ENCODE assay signal across 19 mouse cellular contexts in the genomic region with DNA sequence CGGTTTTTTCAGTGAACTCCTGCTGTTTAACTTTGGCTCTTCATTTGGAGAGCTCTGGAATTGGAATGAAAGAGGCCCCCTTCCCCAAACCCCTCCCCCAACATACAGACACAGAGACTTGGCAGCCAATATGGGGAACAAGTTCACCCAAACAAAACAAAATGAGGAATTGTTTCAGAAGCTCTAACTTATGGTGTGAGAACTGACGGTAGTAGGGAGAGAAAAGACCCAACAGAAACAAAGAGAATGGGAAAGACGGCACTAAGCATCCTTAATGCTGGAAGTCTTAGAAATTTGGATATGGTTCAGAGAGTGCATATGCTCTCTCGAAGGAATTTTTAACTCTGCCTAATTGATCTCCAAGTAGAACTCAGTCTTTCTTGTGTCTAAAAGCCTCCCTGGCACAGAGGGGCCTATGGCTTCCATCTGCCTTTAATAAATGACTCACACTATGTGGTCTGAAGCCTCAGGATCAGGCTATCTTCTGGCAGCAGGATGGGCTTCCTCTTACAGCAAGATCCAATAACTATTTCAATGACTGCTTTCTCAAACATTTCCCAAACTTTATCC.
DNase-seq lines count a peak whose midpoint lies in the region; ATAC-seq and TF ChIP-seq lines count a peak whose summit lies in the region.
"Had no signal": no experiment of that assay in that cellular context is flagged by ENCODE, and none has a peak within 500 bp of the region (broad histone marks: within the 10 kb centered on the region; RNA-seq: fewer than 3 reads in every experiment).

No protein-coding gene starts in this region.

- DNase-seq in kidney, postnatal 0 days (ENCODE audit: low spot score): peak; percentile 29
- no peak for DNase-seq in kidney, postnatal 4 days
- peak; percentile 7 for DNase-seq in 3134 (ENCODE audit: extremely low read depth, insufficient read length, low spot score)
- DNase-seq in brain, embryonic 18.5 days (ENCODE audit: low read depth, low spot score): peak; percentile 37
- DNase-seq in neural tube, embryonic 10.5 days (ENCODE audit: extremely low spot score, low spot score): no peak
- DNase-seq in midbrain, embryonic 14.5 days: no peak
- DNase-seq: adrenal gland, postnatal 25 days; B cell, adult 2 months; gastrocnemius, postnatal 36 days; lung, adult 2 months; thymus, adult 2 months had no signal

- TF ChIP-seq CTCF in kidney, postnatal 0 days (IDR thresholded peaks at IDR 0.05; ENCODE audit: low read depth): no peak

- H3K9ac ChIP-seq in forebrain, embryonic 13.5 days: no peak overlapping the region
- no peak overlapping the region for H3K9ac ChIP-seq in forebrain, embryonic 12.5 days
- no peak overlapping the region for H3K9ac ChIP-seq in kidney, postnatal 0 days (ENCODE audit: low read depth, low read length)
- H3K9ac ChIP-seq in midbrain, embryonic 14.5 days (replicated peaks; ENCODE audit: low read length): no peak overlapping the region
- H3K9ac ChIP-seq: heart, embryonic 13.5 days; midbrain, embryonic 13.5 days had no signal

- no peaks in the 10 kb centered on the region for H3K36me3 ChIP-seq in forebrain, embryonic 13.5 days (ENCODE audit: poor library complexity, severe bottlenecking)
- no peaks in the 10 kb centered on the region for H3K36me3 ChIP-seq in forebrain, embryonic 12.5 days (replicated peaks)
- no peaks in the 10 kb centered on the region for H3K36me3 ChIP-seq in kidney, postnatal 0 days (ENCODE audit: insufficient read depth, low read length)
- H3K36me3 ChIP-seq in midbrain, embryonic 14.5 days (ENCODE audit: control insufficient read depth, insufficient read depth, low read length): no peaks in the 10 kb centered on the region
- H3K36me3 ChIP-seq: heart, embryonic 13.5 days; hindbrain, embryonic 10.5 days; midbrain, embryonic 13.5 days had no signal

- H3K4me2 ChIP-seq in forebrain, embryonic 13.5 days: no peak overlapping the region
- no peak overlapping the region for H3K4me2 ChIP-seq in forebrain, embryonic 12.5 days
- H3K4me2 ChIP-seq in kidney, postnatal 0 days (ENCODE audit: low read length): no peak overlapping the region
- H3K4me2 ChIP-seq in midbrain, embryonic 14.5 days (ENCODE audit: low read length): no peak overlapping the region
- H3K4me2 ChIP-seq: heart, embryonic 13.5 days; liver, embryonic 11.5 days; midbrain, embryonic 13.5 days had no signal

- H3K4me3 ChIP-seq in forebrain, embryonic 13.5 days: no peak overlapping the region
- H3K4me3 ChIP-seq in forebrain, embryonic 12.5 days (replicated peaks): no peak overlapping the region
- H3K4me3 ChIP-seq in kidney, postnatal 0 days (replicated peaks; ENCODE audit: low read depth, low read length): no peak overlapping the region
- H3K4me3 ChIP-seq in midbrain, embryonic 14.5 days (replicated peaks; ENCODE audit: low read depth, low read length): no peak overlapping the region
- H3K4me3 ChIP-seq: erythroblast, embryonic 14.5 days; heart, embryonic 13.5 days; hindbrain, embryonic 10.5 days; midbrain, embryonic 13.5 days had no signal

- no peaks in the 10 kb centered on the region for H3K9me3 ChIP-seq in forebrain, embryonic 13.5 days (replicated peaks)
- no peaks in the 10 kb centered on the region for H3K9me3 ChIP-seq in forebrain, embryonic 12.5 days
- no peaks in the 10 kb centered on the region for H3K9me3 ChIP-seq in kidney, postnatal 0 days (replicated peaks; ENCODE audit: low read length)
- H3K9me3 ChIP-seq in midbrain, embryonic 14.5 days (ENCODE audit: control insufficient read depth, low read length): no peaks in the 10 kb centered on the region
- H3K9me3 ChIP-seq: heart, embryonic 13.5 days; hindbrain, embryonic 10.5 days; midbrain, embryonic 13.5 days had no signal

- no peaks in the 10 kb centered on the region; the same call in 1 of the 2 replicates for H3K4me1 ChIP-seq in forebrain, embryonic 13.5 days
- no peaks in the 10 kb centered on the region for H3K4me1 ChIP-seq in forebrain, embryonic 12.5 days
- no peaks in the 10 kb centered on the region for H3K4me1 ChIP-seq in kidney, postnatal 0 days (replicated peaks; ENCODE audit: insufficient read depth, low read length)
- no peaks in the 10 kb centered on the region for H3K4me1 ChIP-seq in midbrain, embryonic 14.5 days (ENCODE audit: control insufficient read depth, insufficient read depth, low read length)
- H3K4me1 ChIP-seq: hindbrain, embryonic 10.5 days; midbrain, embryonic 13.5 days had no signal

- H3K27me3 ChIP-seq in forebrain, embryonic 13.5 days: no peaks in the 10 kb centered on the region
- H3K27me3 ChIP-seq in forebrain, embryonic 12.5 days: no peaks in the 10 kb centered on the region
- no peaks in the 10 kb centered on the region for H3K27me3 ChIP-seq in kidney, postnatal 0 days (ENCODE audit: insufficient read depth, low read length)
- H3K27me3 ChIP-seq in midbrain, embryonic 14.5 days (ENCODE audit: control insufficient read depth, insufficient read depth, low read length): no peaks in the 10 kb centered on the region
- H3K27me3 ChIP-seq: heart, embryonic 13.5 days; midbrain, embryonic 13.5 days had no signal

- 34% methylated on average over 4 of the region's 4 CpGs for WGBS in forebrain, embryonic 13.5 days
- 38% methylated on average over 4 of the region's 4 CpGs for WGBS in forebrain, embryonic 12.5 days
- WGBS in kidney, postnatal 0 days: 58% methylated on average over 4 of the region's 4 CpGs
- 64% methylated on average over 4 of the region's 4 CpGs for WGBS in midbrain, embryonic 14.5 days

- peak; percentile 59; the same call in 1 of the 2 replicates for ATAC-seq in forebrain, embryonic 13.5 days
- no peak for ATAC-seq in forebrain, embryonic 12.5 days (ENCODE audit: low FRiP score)
- ATAC-seq in kidney, postnatal 0 days (replicated peaks; ENCODE audit: low FRiP score, low read depth): no peak
- no peak for ATAC-seq in midbrain, embryonic 14.5 days (ENCODE audit: low FRiP score, low TSS enrichment)
- ATAC-seq: inflammation-experienced regulatory T-cells, adult 6 months; midbrain, embryonic 13.5 days had no signal

- no peak overlapping the region for H3K27ac ChIP-seq in forebrain, embryonic 13.5 days
- H3K27ac ChIP-seq in forebrain, embryonic 12.5 days: no peak overlapping the region
- H3K27ac ChIP-seq in kidney, postnatal 0 days: no peak overlapping the region
- no peak overlapping the region for H3K27ac ChIP-seq in midbrain, embryonic 14.5 days (replicated peaks; ENCODE audit: low read depth, low read length)
- H3K27ac ChIP-seq: heart, embryonic 13.5 days; hindbrain, embryonic 10.5 days; midbrain, embryonic 13.5 days had no signal

Comparison
In these comparisons a context has a peak if more than half of its experiments do, and no peak if none do; other contexts are left out.
1. DNase-seq: peak in kidney, postnatal 0 days (single experiment), 3134 (single experiment) and brain, embryonic 18.5 days (single experiment); none in kidney, postnatal 4 days (0 of 2), neural tube, embryonic 10.5 days (single experiment) and midbrain, embryonic 14.5 days (single experiment).